Mouse (Mus musculus) myocyte (in vitro differentiated cells): ENCODE measurements at regions not wholly inside any gene's neighbourhood (a gene's known extent, or its start where the extent isn't known, plus 50 kb on each side); places are given as distances from the start of the nearest gene placed in this dataset.

Source experiments
- H3K27me3 ChIP-seq: one replicate; pipeline ENCODE4 v1.6.1; 2011; ENCODE audit not compliant: control insufficient read depth, insufficient read depth, insufficient read length
- H3K36me3 ChIP-seq: one replicate; pipeline ENCODE4 v1.6.1; 2011; ENCODE audit not compliant: control insufficient read depth, insufficient read depth
- H3K4me2 ChIP-seq: one replicate; pipeline ENCODE4 v1.6.1; 2011; ENCODE audit warnings: low read depth, control low read depth
- H3K4me3 ChIP-seq: one replicate; pipeline ENCODE4 v1.5.1; 2011; ENCODE audit warnings: mild to moderate bottlenecking, control low read depth, moderate library complexity
- H3K79me2 ChIP-seq: one replicate; pipeline ENCODE4 v1.6.1; 2011; ENCODE audit not compliant: control insufficient read depth, insufficient read depth
- H3ac ChIP-seq: one replicate; pipeline ENCODE4 v1.6.1; 2011; ENCODE audit not compliant: control insufficient read depth, insufficient read length
- CEBPB ChIP-seq: IDR thresholded peaks from 2 replicates; pipeline ENCODE4 v1.6.1; 2011; ENCODE audit warnings: mild to moderate bottlenecking, moderate library complexity; ENCODE audit not compliant: poor library complexity, insufficient read depth, severe bottlenecking
- E2F4 ChIP-seq: IDR thresholded peaks from one replicate; pipeline ENCODE4 v1.6.1; 2011; ENCODE audit warnings: mild to moderate bottlenecking, control low read depth, moderate library complexity; ENCODE audit not compliant: insufficient read depth
- MAX ChIP-seq: IDR thresholded peaks from one replicate; pipeline ENCODE4 v1.6.1; 2011; ENCODE audit warnings: low read depth, mild to moderate bottlenecking, control low read depth
- MYOD1 ChIP-seq, 3 experiments: IDR thresholded peaks; one replicate each; pipeline ENCODE4 v1.6.1; 2011; ENCODE audit warnings: control low read depth in 2 of 3, low read depth in 2 of 3, mild to moderate bottlenecking in 2 of 3, moderate library complexity in 1 of 3; ENCODE audit not compliant: insufficient read length in 2 of 3, control insufficient read depth in 1 of 3
- MYOG ChIP-seq, 3 experiments: IDR thresholded peaks; one replicate each; pipeline ENCODE4 v1.6.1; 2011; ENCODE audit warnings: control low read depth in 2 of 3, low read depth in 2 of 3, mild to moderate bottlenecking in 2 of 3; ENCODE audit not compliant: insufficient read length in 2 of 3, control insufficient read depth in 1 of 3, insufficient read depth in 1 of 3
- POLR2A ChIP-seq: IDR thresholded peaks from one replicate; pipeline ENCODE4 v1.6.1; 2011; ENCODE audit warnings: low read depth, mild to moderate bottlenecking, control low read depth, moderate library complexity; ENCODE audit not compliant: insufficient read length
- POLR2AphosphoS2 ChIP-seq: IDR thresholded peaks from one replicate; pipeline ENCODE4 v1.6.1; 2011; ENCODE audit warnings: low read depth, control low read depth; ENCODE audit not compliant: insufficient read length
- REST ChIP-seq: IDR thresholded peaks from one replicate; pipeline ENCODE4 v1.6.1; 2011; ENCODE audit warnings: mild to moderate bottlenecking, control low read depth, moderate library complexity; ENCODE audit not compliant: insufficient read depth, insufficient read length
- SRF ChIP-seq: IDR thresholded peaks from one replicate; pipeline ENCODE4 v1.6.1; 2011; ENCODE audit warnings: low read depth; ENCODE audit not compliant: control insufficient read depth, insufficient read length
- TCF12 ChIP-seq: IDR thresholded peaks from one replicate; pipeline ENCODE4 v1.6.1; 2011; ENCODE audit warnings: mild to moderate bottlenecking, control low read depth; ENCODE audit not compliant: poor library complexity, insufficient read depth, severe bottlenecking
- TCF3 ChIP-seq: IDR thresholded peaks from one replicate; pipeline ENCODE4 v1.6.1; 2011; ENCODE audit warnings: low read depth, control low read depth; ENCODE audit not compliant: insufficient read length
- USF1 ChIP-seq: IDR thresholded peaks from one replicate; pipeline ENCODE4 v1.6.1; 2011; ENCODE audit warnings: low read depth, mild to moderate bottlenecking, control low read depth, moderate library complexity

GRCm38 (mm10) chr8:112427721-112428389, 142.0 kb upstream of the Cntnap4 start:
- H3K36me3 ChIP-seq = no peaks in the 10 kb centered on the region
- H3K79me2 ChIP-seq = no peaks in the 10 kb centered on the region
- H3K4me2 ChIP-seq = no peak overlapping the region
- no peak overlapping the region for H3ac ChIP-seq
- no peak for TF ChIP-seq SRF
- TF ChIP-seq CEBPB = no peak
- TF ChIP-seq MAX = no peak
- no peak for TF ChIP-seq MYOG (IDR thresholded peaks at IDR 0.05; ENCODE audit: control insufficient read depth in 1 of 3, insufficient read depth in 1 of 3, insufficient read length in 2 of 3, low read depth in 2 of 3)
- TF ChIP-seq POLR2AphosphoS2 = no peak
- no peak for TF ChIP-seq POLR2A
- no peak for TF ChIP-seq MYOD1 (IDR thresholded peaks at IDR 0.05; ENCODE audit: control insufficient read depth in 1 of 3, insufficient read length in 2 of 3, low read depth in 2 of 3)
- TF ChIP-seq USF1 = no peak
- no peak for TF ChIP-seq TCF3
- TF ChIP-seq TCF12 = no peak
- no peak for TF ChIP-seq REST
- TF ChIP-seq E2F4 = no peak
- H3K27me3 ChIP-seq = no peaks in the 10 kb centered on the region
- H3K4me3 ChIP-seq = no peak overlapping the region

- Histone ChIP-seq H3K36me3 (no peaks in the 10 kb centered on the region), H3ac (no peak overlapping the region), H3K4me2 (no peak overlapping the region), H3K4me3 (no peak overlapping the region), H3K79me2 (no peaks in the 10 kb centered on the region), H3K27me3 (no peaks in the 10 kb centered on the region)
- TF ChIP-seq REST (no peak), USF1 (no peak), SRF (no peak), MYOD1 (IDR thresholded peaks at IDR 0.05; ENCODE audit: control insufficient read depth in 1 of 3, insufficient read length in 2 of 3, low read depth in 2 of 3) (no peak), POLR2A (no peak), TCF12 (no peak), TCF3 (no peak), E2F4 (no peak), MYOG (IDR thresholded peaks at IDR 0.05; ENCODE audit: control insufficient read depth in 1 of 3, insufficient read depth in 1 of 3, insufficient read length in 2 of 3, low read depth in 2 of 3) (no peak), MAX (no peak), POLR2AphosphoS2 (no peak), CEBPB (no peak)
These were observed 157.9 kb upstream of the Cntnap4 start for GRCm38 (mm10) chr8:112411968-112412367.

- Histone ChIP-seq H3K79me2 (no peaks in the 10 kb centered on the region), H3K27me3 (no peaks in the 10 kb centered on the region), H3K4me2 (no peak overlapping the region), H3K4me3 (no peak overlapping the region), H3K36me3 (no peaks in the 10 kb centered on the region), H3ac (no peak overlapping the region)
- TF ChIP-seq MYOG (IDR thresholded peaks at IDR 0.05; ENCODE audit: control insufficient read depth in 1 of 3, insufficient read depth in 1 of 3, insufficient read length in 2 of 3, low read depth in 2 of 3) = no peak
- no peak for TF ChIP-seq E2F4
- no peak for TF ChIP-seq USF1
- TF ChIP-seq MAX = no peak
- no peak for TF ChIP-seq TCF3
- TF ChIP-seq TCF12 = no peak
- no peak for TF ChIP-seq CEBPB
These were observed 158.6 kb upstream of the Cntnap4 start for GRCm38 (mm10) chr8:112411213-112411612.

DNA sequence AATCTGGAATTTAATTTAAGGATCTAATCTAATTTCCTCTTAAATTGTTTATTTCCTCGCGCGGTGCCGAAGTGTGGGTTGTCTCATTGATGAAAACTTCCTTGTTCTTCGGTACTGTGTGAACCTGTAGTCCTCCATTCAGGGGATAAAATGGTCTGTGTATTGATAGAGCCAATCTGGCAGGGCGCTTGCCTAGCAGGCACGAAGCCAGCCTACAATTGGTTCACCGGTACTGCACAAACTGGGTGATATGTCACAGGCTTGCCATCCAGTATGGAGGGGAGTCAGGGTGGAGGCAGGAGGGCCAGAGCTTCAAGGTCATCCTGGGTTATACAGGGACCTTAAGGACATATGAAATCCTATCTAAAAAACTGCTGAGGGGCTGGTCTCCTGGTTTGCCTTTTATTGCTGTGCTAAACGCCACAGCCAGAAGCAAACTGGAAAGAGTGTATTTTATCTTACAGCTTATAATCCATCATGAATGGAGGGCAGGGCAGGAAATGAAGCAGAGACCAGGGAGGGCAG, 161.6 kb upstream of the Cntnap4 start:
- Histone ChIP-seq H3K79me2 (no peaks in the 10 kb centered on the region), H3ac (no peak overlapping the region)
- TF ChIP-seq E2F4 (no peak), MAX (no peak), MYOD1 (IDR thresholded peaks at IDR 0.05; ENCODE audit: control insufficient read depth in 1 of 3, insufficient read length in 2 of 3, low read depth in 2 of 3) (no peak), REST (no peak), TCF3 (no peak), USF1 (no peak), SRF (no peak), POLR2A (no peak), TCF12 (no peak), MYOG (IDR thresholded peaks at IDR 0.05; ENCODE audit: control insufficient read depth in 1 of 3, insufficient read depth in 1 of 3, insufficient read length in 2 of 3, low read depth in 2 of 3) (no peak), CEBPB (no peak)

GRCm38 (mm10) chr8:112404087-112404486, 165.8 kb upstream of the Cntnap4 start:
- H3K36me3 ChIP-seq = no peaks in the 10 kb centered on the region
- no peaks in the 10 kb centered on the region for H3K27me3 ChIP-seq
- no peaks in the 10 kb centered on the region for H3K79me2 ChIP-seq
- H3K4me2 ChIP-seq = no peak overlapping the region
- H3ac ChIP-seq = no peak overlapping the region
- no peak overlapping the region for H3K4me3 ChIP-seq
- TF ChIP-seq REST (peak; percentile 68), MAX (no peak)

More for the DNA sequence above, 161.6 kb upstream of the Cntnap4 start:
- Histone ChIP-seq H3K4me2 (no peak overlapping the region), H3K4me3 (no peak overlapping the region), H3K36me3 (no peaks in the 10 kb centered on the region), H3K27me3 (no peaks in the 10 kb centered on the region)
